Mouse (Mus musculus) granulocyte monocyte progenitor cell, adult 5-6 weeks (primary cell): ENCODE results near the gene Ros1. TPM values are rescaled to one million over a fixed set of nuclear protein-coding genes. Genes with fewer than 3 reads are reported as not detected.
A peak's percentile ranks its signal among the peaks of the same experiment; 100 is the strongest.

Source experiments
- ATAC-seq: replicated peaks from 2 replicates; pipeline ENCODE4 v1.8.0; 2016; ENCODE audit warnings: mild to moderate bottlenecking, moderate TSS enrichment, inconsistent platforms; ENCODE audit not compliant: poor library complexity, severe bottlenecking
- total RNA-seq, 2 experiments: library from RNA; stranded (forward) in 1 of 2; stranded (reverse) in 1 of 2; fragments of 200-712, 200-1000 nt in 1 of 2; fragments of >200 nt in 1 of 2; fragmentation: Nextera tagmentation in 1 of 2; gene quantifications; 2 replicates each; pipeline ENCODE4 v1.2.3; 2014 to 2017

Ros1 gene
- total RNA-seq, 2 experiments from 2014 or later, result not detected

GRCm38 (mm10) chr10:52025291-52025690 is 169.8 kb downstream of the Ros1 start:
- ATAC-seq, result no peak

GRCm38 (mm10) chr10:52024053-52024410 is 171.0 kb downstream of the Ros1 start:
- no peak for ATAC-seq

- no peak for ATAC-seq
Observed at GRCm38 (mm10) chr10:52023213-52024052, 171.6 kb downstream of the Ros1 start.

- ATAC-seq, result 0 out of 2 replicates have a peak, but pooled peaks have one; percentile 14
Observed at GRCm38 (mm10) chr10:52022413-52023212, 172.4 kb downstream of the Ros1 start, which contains the start of gene Vgll2. Gene Vgll2 (plus strand): TSS chr10:52022502.

GRCm38 (mm10) chr10:52021736-52022394 is 173.2 kb downstream of the Ros1 start:
- ATAC-seq, result no peak

- ATAC-seq, result no peak
Observed at GRCm38 (mm10) chr10:52021231-52021630, 173.8 kb downstream of the Ros1 start.

GRCm38 (mm10) chr10:52018471-52018870 is 176.6 kb downstream of the Ros1 start:
- ATAC-seq, result no peak

Other genes starting within 250 kb of the Ros1 start
- gene Vgll2, start 172.7 kb downstream of the Ros1 start, total RNA-seq (2014; fragmentation: Nextera tagmentation), result not detected in 2 replicates
- not detected in 2 replicates for gene Vgll2, start 172.7 kb downstream of the Ros1 start, total RNA-seq (2017)
- gene Dcbld1, start 38.4 kb upstream of the Ros1 start, total RNA-seq (2014; fragmentation: Nextera tagmentation), result 0.09 TPM in 1 of 2 replicates, not detected in the other
- gene Dcbld1, start 38.4 kb upstream of the Ros1 start, total RNA-seq (2017), result 0.10 TPM in 1 of 2 replicates, not detected in the other
- gene Gm26741, start 163.5 kb upstream of the Ros1 start, total RNA-seq (2014; fragmentation: Nextera tagmentation), result not detected in 2 replicates
- gene Gm26741, start 163.5 kb upstream of the Ros1 start, total RNA-seq (2017), result not detected in 2 replicates
- 16.8 and 19.0 TPM in 2 replicates for gene Gopc, start 186.9 kb upstream of the Ros1 start, total RNA-seq (2014; fragmentation: Nextera tagmentation)
- gene Gopc, start 186.9 kb upstream of the Ros1 start, total RNA-seq (2017), result 15.1 and 16.6 TPM in 2 replicates
- gene Nepn, start 193.7 kb upstream of the Ros1 start, total RNA-seq (2014; fragmentation: Nextera tagmentation), result not detected in 2 replicates
- not detected in 2 replicates for gene Nepn, start 193.7 kb upstream of the Ros1 start, total RNA-seq (2017)
- gene Nus1, start 222.3 kb upstream of the Ros1 start, total RNA-seq (2014; fragmentation: Nextera tagmentation), result 26.1 and 31.0 TPM in 2 replicates
- gene Nus1, start 222.3 kb upstream of the Ros1 start, total RNA-seq (2017), result 25.9 and 29.8 TPM in 2 replicates